Mouse (Mus musculus) testis, postnatal 10 days (tissue): ENCODE measurements around the gene Krt34.
A peak's percentile ranks its signal among the peaks of the same experiment; 100 is the strongest.

Experiments used
- DNase-seq: peaks from one replicate; pipeline ENCODE4 v3.0.0; 2021; ENCODE audit warnings: low spot score

The Krt34 gene

DNA sequence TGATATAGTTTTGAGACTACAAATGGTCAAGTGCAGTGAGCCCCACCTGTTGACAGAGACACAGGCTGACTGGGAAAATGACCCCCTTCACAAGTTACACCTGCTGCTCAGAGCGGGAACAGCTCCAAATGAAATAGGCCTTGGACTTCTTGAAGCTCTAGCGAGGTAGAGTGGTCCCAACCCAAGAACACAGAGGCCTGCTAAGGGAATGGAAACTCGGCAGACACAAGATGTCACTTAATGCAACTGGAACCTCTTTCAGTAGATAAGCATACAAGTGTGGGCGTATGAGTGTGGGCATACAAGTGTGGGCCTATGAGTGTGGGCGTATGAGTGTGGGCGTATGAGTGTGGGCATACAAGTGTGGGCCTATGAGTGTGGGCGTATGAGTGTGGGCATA is 42.3 kb downstream of the Krt34 start:
- no peak for DNase-seq

DNA sequence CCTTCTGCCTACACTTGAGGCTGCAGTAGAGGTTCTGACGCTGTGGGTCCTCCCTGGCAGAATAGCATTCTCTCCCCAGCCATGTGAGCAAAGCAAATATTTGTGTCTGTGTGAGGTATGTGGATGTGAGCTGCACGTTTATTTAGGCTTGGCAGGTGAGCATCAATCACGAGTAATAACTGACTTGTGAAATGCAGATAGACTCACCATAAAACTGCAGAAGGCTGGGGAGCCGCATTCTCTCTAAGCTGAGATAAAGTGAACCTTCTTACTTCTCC is 47.0 kb downstream of the Krt34 start:
- peak; percentile 26 for DNase-seq

DNA sequence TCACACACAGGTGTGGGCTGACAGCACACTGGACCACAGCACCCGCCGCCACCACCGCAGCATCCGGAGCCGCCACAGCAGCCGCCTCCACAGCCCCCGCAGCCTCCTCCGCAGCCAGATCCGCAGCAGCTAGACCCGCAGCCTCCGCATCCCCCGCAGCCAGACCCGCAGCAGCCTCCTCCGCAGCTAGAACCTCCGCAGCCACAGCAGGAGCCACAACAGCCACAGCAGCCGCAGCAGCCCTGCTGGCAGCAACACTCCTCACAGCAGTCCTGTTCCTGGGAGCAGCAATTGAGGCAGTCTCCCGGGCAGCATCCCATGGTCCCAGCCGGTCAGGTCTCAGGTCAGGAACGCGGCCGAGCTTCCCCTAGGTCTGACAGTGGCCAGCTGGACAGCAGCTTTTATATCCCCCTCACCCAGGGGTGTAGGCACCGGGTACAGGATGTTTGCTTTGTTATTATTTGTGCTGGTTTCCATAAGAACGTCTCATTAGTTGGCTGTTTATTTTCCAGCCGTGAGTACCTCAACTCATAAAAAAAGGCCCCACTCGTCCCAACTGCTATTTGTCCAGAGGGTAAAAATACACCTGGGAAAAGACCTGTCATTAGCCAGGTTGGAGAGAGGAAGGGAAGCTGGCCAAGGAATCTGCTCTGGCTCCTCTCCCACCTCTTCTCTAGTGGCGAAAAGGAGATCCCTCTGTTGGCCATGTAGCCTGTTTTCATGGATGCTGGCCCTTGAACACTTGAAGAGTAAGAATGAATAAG is 47.6 kb downstream of the Krt34 start, which contains the start of gene Krtap17-1:
Krtap17-1 (minus strand) TSS at position 375 of the 764 bp plus-strand sequence.
- peak; percentile 43 for DNase-seq

DNA sequence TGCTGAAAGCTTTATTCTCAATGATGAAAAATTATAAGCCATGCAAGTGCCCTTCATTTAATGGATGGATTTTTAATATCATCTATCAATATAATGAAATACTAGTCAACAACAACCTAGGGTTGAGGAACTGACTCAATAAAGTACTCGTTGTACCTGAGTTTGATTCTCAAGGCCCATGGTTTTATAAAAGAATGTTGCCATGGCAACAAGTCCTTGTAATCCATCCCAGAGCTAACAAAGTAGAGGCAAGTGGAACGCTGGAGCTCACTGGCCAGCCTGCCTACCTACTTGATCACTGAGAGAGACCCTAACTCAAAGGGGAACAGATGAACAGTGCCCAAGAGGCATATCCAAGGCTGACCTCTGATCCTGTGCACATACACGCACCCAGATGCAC is 50.8 kb downstream of the Krt34 start:
- peak; percentile 14 for DNase-seq

DNA sequence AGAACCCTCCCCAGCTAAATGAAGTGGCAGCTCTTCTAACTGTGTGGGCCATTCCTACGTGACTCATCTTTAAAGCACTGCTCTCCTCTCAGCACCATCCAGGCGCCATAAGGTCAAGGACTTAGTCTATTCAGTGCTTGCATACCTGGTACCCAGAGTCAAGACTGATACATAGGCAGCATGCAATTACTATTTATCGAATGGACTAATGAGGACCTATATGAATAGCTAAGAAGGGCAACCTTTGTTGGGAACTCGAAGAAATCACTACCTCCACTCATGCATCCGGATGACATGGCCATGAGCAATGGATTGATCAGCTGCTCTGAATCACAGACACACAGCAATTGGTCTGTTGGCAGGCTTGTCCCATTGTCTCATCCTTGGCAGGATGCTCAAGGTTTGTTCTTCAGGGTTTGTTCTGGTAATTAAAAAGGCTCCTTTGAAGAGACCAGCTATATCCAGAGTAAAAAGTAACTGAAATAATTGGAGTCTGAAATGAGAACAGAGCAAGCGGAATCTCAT is 51.4 kb downstream of the Krt34 start:
- DNase-seq = peak; percentile 16

DNA sequence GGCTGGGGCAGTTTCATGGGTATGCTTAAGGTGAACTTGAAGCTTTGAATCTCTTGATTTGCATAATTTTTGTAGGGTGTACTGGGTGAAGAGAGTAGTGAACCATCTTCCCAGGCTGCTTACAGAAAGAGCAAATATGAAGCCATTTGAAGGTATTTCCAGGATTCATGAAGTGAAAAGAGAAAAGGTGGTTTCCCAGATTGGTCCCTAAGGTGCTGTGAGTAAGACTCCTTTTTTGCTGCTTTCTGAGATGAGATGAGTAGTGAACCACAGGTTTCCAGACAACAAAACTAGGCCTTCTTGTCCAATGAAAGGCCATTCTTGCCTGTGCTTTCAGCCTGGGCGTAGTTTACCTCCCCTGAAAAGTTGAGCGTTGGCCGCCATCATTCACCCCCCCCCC is 52.8 kb downstream of the Krt34 start:
- no peak for DNase-seq
